Mouse (Mus musculus): ENCODE measurements around the gene Cemip2.

Cemip2 gene

GRCm38 (mm10) chr19:21777171-21777731 is 891 bp upstream of the Cemip2 start:
- in situ Hi-C loops (cut with MboI; ENCODE audit: low sequenced_read_pairs), result no loop called here

DNA sequence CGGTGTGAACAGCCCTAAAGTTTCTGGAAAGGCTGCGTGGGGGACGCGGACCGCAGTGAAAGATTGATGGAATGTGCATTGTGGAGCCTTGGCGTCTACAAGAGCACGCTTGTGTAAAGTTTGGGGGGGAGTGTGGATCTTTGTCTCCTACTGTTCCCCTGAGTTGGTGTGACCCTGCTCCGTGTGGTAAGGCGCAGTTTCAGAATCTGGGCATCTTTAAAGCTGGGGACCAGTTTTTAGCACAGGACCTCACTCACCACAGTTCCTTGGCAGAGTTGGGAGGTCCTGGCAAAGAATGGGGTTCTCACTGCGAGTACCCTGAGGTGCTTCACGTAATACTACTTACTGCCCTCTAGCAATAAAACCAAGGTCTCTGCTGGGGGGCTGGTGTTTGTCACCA is 964 bp downstream of the Cemip2 start:
- in situ Hi-C loops (cut with MboI; ENCODE audit: low sequenced_read_pairs), result no loop called here

DNA sequence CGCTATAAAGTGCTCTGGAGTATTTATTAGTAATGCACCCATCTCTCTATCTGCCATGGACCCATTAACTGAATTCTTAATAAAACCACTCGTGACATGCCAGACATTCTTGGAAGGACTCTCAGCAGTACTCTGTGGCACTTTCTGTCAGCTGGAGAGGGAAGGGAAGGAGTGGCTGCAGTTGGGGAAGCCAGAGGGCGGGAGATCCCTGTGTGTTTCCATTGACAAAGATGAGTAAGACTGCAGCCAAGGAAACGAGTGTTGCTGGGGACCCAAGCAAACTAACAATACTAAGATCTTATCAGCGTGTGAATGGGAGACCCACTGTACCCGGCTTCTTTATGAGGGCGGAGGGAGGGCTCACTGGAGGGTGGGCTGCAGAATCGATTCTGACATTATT is 2.5 kb downstream of the Cemip2 start:
- in situ Hi-C loops (cut with MboI; ENCODE audit: low sequenced_read_pairs), result no loop called here

GRCm38 (mm10) chr19:21781066-21781786 is 3.1 kb downstream of the Cemip2 start:
- in situ Hi-C loops (cut with MboI; ENCODE audit: low sequenced_read_pairs), result no loop called here

DNA sequence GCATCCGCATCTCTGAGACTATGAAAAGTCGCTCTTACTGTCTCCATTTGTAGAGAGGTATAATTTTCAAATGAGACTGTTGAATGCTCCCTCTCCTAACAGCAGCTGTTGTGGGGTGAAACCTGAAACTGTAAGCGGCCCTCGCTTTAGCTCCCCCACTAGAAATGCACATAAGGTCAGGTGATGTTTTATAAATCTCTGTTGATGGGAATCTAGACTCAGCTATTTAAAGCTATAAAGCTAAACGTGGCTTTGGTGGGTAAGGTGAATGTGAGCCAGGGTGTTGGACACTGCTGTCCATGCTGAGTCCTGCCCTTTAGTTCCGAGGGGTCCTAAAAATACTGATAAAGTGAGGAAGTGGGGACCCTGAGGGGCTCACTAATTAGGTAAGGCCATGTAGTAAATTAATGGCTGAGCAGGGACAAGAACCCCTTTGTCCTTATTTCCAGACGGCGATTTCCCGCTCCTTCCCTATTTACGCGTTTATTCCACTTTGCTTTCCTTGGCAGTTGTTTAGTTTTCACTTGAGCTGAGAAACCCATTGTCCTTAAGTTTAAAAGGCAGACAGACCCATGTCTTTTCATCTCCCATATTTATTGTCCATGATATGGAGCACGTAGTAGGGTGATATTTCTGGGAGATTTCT is 3.8 kb downstream of the Cemip2 start:
- in situ Hi-C loops (cut with MboI; ENCODE audit: low sequenced_read_pairs), result no loop called here

GRCm38 (mm10) chr19:21783717-21784116 is 5.6 kb downstream of the Cemip2 start:
- in situ Hi-C loops (cut with MboI; ENCODE audit: low sequenced_read_pairs), result no loop called here

- in situ Hi-C loops (cut with MboI; ENCODE audit: low sequenced_read_pairs), result no loop called here
Observed at GRCm38 (mm10) chr19:21784331-21785131, 6.4 kb downstream of the Cemip2 start.

- in situ Hi-C loops (cut with MboI; ENCODE audit: low sequenced_read_pairs), result no loop called here
Observed at GRCm38 (mm10) chr19:21785132-21785528, 7.0 kb downstream of the Cemip2 start.

- in situ Hi-C loops (cut with MboI; ENCODE audit: low sequenced_read_pairs), result no loop called here
Observed at GRCm38 (mm10) chr19:21787004-21787480, 8.9 kb downstream of the Cemip2 start.

DNA sequence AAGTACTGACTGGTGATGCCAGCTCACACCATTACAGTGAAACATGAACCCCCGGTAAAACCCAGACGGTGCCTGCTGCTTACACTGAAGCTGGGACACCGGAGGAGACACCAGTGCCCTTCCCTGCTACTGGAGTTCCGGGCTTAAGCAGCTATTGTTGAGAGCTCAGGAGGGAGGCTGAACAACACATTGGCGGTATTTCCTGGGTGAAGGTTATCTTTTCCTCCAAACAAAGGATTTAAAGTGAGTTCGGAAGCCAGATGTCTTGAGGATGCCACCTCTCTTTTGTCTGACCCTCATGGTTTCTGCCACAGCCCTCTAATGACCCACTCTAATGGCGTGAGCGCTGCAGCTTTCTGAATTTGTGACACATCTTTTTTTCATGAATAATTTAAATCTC is 10.9 kb downstream of the Cemip2 start:
- in situ Hi-C loops (cut with MboI; ENCODE audit: low sequenced_read_pairs), result no loop called here

DNA sequence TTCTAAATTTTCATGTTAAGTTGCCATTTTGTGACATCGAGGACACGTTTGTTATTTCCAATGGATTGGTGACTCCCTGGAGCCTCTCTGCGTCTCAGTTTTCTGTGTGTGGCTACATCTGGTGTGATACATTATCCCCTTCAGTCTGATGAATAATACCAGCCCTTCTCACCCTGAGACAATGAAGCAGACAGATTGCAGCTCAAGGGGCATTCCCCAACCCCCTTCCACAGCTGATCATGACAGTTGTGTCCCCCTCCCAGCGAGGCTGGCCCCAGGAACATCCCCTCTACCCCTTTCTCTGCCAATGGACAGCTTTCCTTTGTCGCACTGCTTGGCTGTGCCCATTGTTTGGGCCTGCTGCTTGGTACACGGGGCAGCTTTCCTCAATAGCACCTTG is 11.5 kb downstream of the Cemip2 start:
- in situ Hi-C loops (cut with MboI; ENCODE audit: low sequenced_read_pairs), result no loop called here

DNA sequence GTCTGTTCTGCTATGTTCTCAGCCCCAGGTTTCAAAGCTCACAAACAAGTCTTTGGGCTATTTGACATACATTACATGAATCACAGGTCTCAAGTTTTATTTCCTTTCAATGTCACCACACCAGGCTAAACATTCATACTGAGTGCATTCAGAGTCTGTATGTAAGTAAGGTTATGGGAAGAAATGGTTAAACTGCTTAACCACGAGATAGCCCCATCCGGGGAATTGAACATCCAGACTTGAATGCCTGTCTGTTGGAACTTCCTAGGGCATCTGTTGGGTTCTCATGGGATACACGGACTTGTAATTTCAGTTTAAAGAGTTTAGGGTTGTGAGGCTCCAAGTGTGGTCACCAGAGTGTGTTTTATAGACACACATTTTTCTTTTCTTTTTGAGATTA is 13.2 kb downstream of the Cemip2 start:
- in situ Hi-C loops (cut with MboI; ENCODE audit: low sequenced_read_pairs), result no loop called here

DNA sequence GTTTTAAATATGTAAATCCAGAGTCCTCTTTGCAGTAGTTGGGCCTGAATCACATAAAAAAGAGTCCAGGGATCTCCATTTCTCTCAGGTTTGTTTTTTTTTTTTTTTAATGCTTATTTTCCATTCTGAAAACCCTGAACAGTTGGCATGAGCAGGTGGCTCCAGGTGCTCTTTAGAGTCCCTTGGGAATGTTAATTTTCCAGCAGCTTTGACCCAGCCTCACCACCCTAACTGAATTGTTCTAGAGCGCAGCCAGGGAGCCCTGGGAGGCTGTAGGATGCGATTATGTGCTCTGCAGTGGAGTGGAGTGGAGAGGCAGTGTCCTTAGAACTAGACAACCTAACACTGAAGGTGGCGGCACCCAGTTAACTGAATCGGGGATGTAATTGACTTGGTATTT is 13.7 kb downstream of the Cemip2 start:
- in situ Hi-C loops (cut with MboI; ENCODE audit: low sequenced_read_pairs), result no loop called here

DNA sequence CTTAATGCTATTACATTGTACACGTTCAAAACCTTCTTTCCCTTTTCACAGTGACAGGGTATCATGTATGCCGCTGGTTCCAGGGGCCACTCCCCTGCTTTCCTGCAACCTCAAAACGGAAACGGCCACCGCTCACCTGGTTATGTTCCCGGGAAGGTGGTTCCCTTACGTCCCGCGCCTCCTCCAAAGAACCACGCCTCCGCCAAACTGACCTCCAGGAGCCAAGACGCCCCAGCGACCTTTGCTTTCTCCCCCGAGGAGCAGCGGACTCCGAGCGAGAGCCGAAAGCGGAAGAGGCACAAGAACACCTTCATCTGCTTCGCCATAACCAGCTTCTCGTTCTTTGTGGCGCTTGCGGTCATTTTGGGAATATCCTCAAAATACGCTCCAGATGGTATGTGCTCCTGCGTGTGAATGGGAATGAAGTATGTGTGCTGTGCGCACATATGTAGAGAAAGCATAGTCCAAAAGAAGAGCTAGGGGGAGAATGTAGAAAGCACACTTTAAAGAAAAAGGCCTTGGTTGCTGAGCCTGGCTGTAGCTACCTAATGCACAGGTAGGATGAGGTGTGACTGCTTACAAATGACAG is 14.5 kb downstream of the Cemip2 start:
- in situ Hi-C loops (cut with MboI; ENCODE audit: low sequenced_read_pairs), result no loop called here

- in situ Hi-C loops (cut with MboI; ENCODE audit: low sequenced_read_pairs), result no loop called here
Observed at GRCm38 (mm10) chr19:21794569-21794968, 16.4 kb downstream of the Cemip2 start.

- in situ Hi-C loops (cut with MboI; ENCODE audit: low sequenced_read_pairs), result no loop called here
Observed at GRCm38 (mm10) chr19:21796333-21796732, 18.2 kb downstream of the Cemip2 start.

DNA sequence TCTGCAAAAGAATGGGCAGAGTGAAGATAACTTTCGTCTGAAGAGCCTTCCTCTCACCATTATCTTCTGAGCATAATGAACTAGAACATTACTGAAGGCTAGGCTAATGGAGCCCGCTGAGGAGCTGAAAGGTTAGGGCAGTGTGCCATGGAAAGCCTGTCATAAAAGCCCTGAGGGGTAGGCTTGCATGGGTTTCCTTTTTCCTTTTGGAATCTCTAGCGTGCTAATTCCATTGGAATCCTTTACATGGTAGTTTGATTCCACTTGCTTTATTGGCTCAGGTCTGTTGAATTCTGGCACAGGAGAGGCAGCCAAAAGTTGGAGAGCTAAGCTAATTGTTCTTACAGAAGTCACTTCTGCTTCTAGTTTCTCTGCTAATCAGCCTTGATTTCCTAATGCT is 20.6 kb downstream of the Cemip2 start:
- in situ Hi-C loops (cut with MboI; ENCODE audit: low sequenced_read_pairs), result no loop called here

GRCm38 (mm10) chr19:21799410-21800373 is 21.6 kb downstream of the Cemip2 start:
- in situ Hi-C loops (cut with MboI; ENCODE audit: low sequenced_read_pairs), result no loop called here

GRCm38 (mm10) chr19:21804488-21804887 is 26.3 kb downstream of the Cemip2 start:
- in situ Hi-C loops (cut with MboI; ENCODE audit: low sequenced_read_pairs), result no loop called here

- in situ Hi-C loops (cut with MboI; ENCODE audit: low sequenced_read_pairs), result no loop called here
Observed at GRCm38 (mm10) chr19:21805305-21805704, 27.2 kb downstream of the Cemip2 start.
